ENCODE assay signal across 11 mouse cellular contexts in the genomic region with DNA sequence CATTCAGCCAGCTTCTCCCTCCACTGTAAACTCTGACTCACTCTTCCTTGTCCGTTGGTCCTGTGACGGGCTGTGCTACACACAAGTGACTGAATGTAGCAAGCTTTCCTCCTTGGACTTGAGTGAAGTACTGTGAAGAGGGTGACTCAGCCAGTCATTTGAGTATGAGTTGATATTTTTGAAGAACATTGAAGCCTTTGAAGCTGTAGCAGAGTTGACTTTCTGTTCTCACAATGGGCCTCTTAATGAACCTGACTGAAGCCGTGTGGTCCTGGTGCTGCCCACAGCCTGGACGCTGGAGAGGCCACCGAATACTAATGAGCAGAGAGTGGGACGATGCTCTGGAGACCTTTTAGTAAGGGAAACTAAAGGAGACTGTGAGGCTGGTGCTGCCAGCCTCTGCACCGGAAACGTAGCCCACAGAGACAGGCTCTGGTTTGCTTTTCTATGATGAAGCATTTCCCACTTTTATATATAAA.
DNase-seq lines count a peak whose midpoint lies in the region.
"Had no signal": no experiment of that assay in that cellular context is flagged by ENCODE, and none has a peak within 500 bp of the region (broad histone marks: within the 10 kb centered on the region; RNA-seq: fewer than 3 reads in every experiment).

No protein-coding gene starts in this region.

- no peaks in the 10 kb centered on the region for H3K4me1 ChIP-seq in embryonic facial prominence, embryonic 10.5 days
- H3K4me1 ChIP-seq: midbrain, embryonic 12.5 days had no signal

- no peaks in the 10 kb centered on the region for H3K9me3 ChIP-seq in embryonic facial prominence, embryonic 10.5 days
- H3K9me3 ChIP-seq: G1E; heart, embryonic 15.5 days; midbrain, embryonic 12.5 days had no signal

- H3K4me3 ChIP-seq in embryonic facial prominence, embryonic 10.5 days: no peak overlapping the region
- H3K4me3 ChIP-seq: heart, embryonic 15.5 days; midbrain, embryonic 12.5 days had no signal

- H3K27ac ChIP-seq in embryonic facial prominence, embryonic 10.5 days (replicated peaks): no peak overlapping the region
- H3K27ac ChIP-seq: heart, embryonic 15.5 days; midbrain, embryonic 12.5 days had no signal

- 89% methylated on average over 8 of the region's 8 CpGs for WGBS in embryonic facial prominence, embryonic 10.5 days

- H3K36me3 ChIP-seq in embryonic facial prominence, embryonic 10.5 days (replicated peaks): peaks cover 92% of the 10 kb centered on the region
- H3K36me3 ChIP-seq: G1E had no signal

- peak; percentile 10 for DNase-seq in heart, adult 8-10 months (ENCODE audit: low spot score)
- DNase-seq in heart, postnatal 25 days (ENCODE audit: low spot score): no peak
- DNase-seq in 3T3-L1 (ENCODE audit: low read depth, low spot score): peak; percentile 78
- peak; percentile 79 for DNase-seq in brain, adult 2 months (ENCODE audit: low read depth, low spot score)
- peak; percentile 90 for DNase-seq in lung, postnatal 25 days (ENCODE audit: low spot score)
- no peak for DNase-seq in embryonic facial prominence, embryonic 10.5 days (ENCODE audit: low spot score)
- DNase-seq in heart, postnatal 10 days: no peak
- DNase-seq in kidney, adult 8-10 months: no peak

- intact Hi-C loops in heart, postnatal 25 days (cut with DNase I): no loop called here
- intact Hi-C loops in heart, postnatal 10 days (cut with DNase I): no loop called here

- no peaks in the 10 kb centered on the region for H3K27me3 ChIP-seq in embryonic facial prominence, embryonic 10.5 days (replicated peaks; ENCODE audit: low read depth, poor library complexity, severe bottlenecking)
- H3K27me3 ChIP-seq: heart, embryonic 15.5 days; midbrain, embryonic 12.5 days had no signal

Comparison
In these comparisons a context has a peak if more than half of its experiments do, and no peak if none do; other contexts are left out.
1. DNase-seq: peak in heart, adult 8-10 months (single experiment), 3T3-L1 (single experiment), brain, adult 2 months (single experiment) and lung, postnatal 25 days (single experiment); none in heart, postnatal 25 days (single experiment), embryonic facial prominence, embryonic 10.5 days (single experiment), heart, postnatal 10 days (0 of 2) and kidney, adult 8-10 months (0 of 2).